Mouse (Mus musculus): ENCODE measurements around the gene Ints5. TPM values are rescaled to one million over a fixed set of nuclear protein-coding genes. Genes with fewer than 3 reads are reported as not detected.
"Not testable (repeated sequence)": the region's sequence is repeated elsewhere in the genome, so short reads cannot be mapped to it uniquely, and the experiment has no call there.

Gene Ints5
- total RNA-seq, 2 experiments from 2014 or later, result 8.3 to 9.4 TPM

DNA sequence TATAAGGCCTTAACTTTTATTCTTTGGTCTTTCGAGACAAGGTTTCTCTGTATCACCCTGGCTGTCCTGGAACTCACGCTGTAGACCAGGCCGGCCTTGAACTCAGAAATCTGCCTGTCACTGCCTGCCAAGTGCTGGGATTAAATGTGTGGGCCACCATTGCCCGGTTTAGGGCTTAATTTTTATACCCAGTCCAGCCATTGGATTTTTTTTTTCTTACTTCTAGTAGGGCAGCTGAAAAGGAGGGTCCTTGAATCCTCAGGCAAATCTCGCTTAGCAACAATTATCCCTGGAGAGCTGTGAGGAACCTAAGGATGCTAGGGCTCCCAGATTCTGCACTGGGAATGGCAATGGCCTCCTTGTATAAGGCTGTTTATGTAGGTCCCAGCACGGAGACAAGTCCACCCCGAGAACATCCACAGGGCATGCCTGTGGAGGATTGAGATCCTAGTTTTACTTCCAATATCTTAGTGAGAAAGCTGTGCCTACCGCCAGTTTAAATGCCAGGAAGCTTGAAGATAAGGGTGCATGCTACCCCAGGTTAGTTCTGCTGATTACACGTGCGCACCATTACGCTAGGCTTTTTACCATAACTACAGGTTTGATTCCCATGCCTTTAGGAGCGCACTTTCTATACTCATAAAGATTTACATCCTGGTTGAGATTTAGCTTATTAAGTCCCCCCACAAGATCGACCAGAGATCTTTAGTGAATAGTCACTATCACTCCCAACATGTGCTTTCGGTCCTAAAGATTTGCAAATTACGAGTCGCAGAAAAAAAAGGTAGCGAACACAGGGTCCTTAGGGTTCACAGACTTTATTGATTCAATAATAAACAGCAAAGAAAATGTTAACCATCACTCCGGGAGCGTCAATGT, 5.0 kb upstream of the Ints5 start:
- no peak for DNase-seq

DNA sequence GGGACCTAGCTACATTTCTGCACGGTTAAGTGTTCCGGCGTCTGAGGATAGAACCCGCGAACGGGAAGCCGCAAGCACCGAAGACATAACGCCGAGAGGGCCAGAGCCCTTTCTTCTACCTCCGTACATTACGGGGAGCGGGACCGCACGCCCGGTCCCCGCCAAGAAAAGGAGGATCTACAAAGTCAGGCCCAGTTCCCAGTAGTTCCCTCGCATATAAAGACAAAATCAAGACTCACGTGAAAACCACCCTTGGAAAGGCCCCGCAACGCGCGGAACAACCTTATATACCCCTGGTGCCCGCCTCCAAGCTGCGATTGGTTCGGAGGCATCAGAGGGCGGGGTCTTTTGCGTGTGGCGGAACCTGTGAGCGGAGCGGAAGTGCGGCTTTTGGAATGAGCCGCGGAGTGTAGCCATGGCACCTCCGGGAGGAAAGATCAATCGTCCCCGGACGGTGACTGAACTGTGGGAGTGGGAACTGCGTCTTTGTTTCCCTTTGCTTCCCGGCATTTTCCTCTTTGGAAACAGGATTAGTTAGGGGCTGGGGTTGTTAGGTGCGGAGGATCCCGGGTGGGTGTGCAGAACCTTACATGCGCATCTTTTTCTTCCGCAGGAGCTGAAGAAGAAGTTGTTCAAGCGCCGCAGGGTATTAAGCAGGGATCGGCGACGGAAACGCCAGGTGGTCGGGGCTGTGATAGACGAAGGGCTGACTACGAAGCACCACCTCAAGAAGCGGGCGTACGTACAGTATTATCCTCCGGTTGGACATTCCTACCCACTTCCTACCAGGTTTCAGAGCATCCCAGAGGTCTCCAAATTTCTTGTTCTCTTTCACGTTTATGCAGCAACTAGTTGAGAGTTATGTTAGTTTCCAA, 4.1 kb upstream of the Ints5 start, which contains the start of the genes 1810009A15Rik and Gm49416:
TSS of gene 1810009A15Rik (plus strand) at position 343 of the 875 bp plus-strand sequence.
TSS of gene Gm49416 (plus strand) at position 416 of the 875 bp plus-strand sequence.
- peak; percentile 93 for DNase-seq

DNA sequence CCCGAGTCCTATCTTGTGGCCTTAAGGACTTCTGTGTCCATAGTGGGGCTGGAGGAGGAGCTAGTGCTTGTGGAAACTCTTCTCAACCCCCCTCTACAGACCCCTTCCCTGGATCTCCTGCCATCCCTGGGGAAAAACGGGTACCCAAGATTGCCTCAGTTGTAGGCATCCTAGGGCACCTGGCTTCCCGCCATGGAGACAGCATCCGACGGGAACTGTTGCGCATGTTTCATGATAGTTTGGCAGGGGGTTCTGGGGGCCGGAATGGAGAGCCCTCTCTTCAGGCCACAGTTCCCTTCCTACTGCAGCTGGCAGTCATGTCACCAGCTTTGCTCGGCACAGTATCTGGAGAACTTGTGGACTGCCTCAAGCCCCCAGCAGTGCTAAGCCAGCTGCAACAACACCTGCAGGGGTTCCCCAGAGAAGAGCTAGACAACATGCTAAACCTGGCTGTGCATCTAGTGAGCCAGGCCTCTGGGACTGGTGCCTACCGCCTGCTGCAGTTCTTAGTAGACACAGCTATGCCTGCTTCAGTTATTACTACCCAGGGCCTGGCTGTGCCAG, 2.7 kb downstream of the Ints5 start:
- DNase-seq, result no peak

DNA sequence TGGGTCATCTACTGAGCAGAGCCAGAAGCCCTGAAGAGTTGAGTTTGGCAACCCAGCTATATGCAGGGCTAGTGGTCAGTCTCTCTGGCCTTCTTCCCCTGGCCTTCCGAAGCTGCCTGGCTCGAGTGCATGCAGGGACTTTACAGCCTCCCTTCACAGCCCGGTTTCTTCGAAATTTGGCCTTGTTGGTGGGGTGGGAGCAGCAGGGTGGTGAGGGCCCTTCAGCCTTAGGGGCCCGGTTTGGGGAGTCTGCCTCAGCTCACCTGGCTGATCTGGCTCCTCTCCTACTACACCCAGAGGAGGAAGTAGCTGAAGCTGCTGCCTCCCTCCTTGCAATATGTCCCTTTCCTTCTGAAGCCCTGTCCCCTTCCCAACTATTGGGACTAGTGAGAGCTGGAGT, 3.4 kb downstream of the Ints5 start:
- not testable (repeated sequence) for DNase-seq

DNA sequence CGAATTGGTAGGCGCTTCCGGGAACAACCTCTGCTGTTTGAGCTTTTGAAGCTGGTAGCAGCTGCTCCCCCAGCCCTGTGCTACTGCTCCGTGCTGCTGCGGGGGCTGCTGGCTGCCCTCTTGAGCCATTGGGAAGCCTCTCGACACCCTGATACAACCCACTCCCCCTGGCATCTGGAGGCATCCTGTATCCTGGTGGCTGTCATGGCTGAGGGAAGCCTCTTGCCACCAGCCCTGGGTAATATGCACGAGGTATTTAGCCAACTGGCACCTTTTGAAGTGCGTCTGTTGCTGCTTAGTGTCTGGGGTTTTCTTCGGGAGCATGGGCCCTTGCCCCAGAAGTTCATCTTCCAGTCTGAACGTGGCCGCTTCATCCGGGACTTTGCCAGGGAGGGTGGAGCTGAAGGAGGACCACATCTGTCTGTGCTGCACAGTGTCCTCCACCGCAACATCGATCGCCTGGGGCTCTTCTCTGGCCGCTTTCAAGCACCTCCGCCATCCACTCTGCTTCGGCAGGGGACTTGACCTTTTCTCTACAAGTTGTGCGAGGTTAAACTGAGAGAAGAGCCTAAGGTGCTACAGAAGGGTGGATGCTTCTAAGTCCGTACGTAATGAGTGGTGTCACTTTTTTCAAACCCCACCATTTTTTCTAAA, 4.5 kb downstream of the Ints5 start:
- peak; percentile 35 for DNase-seq

DNA sequence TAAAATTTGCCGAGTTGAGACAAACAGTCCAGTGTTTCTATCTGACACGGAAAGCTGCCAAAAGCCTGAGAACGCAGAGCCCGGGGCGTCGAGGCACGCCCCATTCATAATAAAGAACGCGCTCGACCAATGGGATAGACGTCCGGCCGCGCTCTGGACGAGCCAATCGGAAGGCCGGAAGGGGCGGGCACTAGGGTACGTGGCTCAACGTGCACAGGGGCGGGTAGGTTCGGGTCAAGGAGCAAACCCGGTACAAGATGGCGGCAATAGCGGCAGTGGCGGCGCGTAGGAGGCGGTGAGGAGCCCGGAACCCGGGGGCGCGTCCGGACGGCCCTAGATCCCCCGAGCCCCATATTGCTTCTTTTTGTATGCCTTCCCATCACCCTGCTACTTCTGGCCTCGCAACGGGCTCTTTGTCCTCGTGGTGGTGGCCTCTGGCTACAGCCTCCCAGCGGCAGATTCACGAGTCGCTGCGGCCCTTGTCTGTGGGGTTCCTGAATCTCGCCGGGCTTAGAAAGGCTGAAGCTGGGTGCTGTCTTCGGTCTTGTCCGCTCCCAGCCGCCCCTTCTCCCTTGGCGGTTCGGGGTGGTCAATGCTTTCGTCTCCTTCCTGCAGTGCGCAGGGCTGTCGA, 5.2 kb downstream of the Ints5 start, which contains the start of gene Ganab:
TSS of gene Ganab (plus strand) at position 207 of the 631 bp plus-strand sequence.
- DNase-seq, result peak; percentile 93

DNA sequence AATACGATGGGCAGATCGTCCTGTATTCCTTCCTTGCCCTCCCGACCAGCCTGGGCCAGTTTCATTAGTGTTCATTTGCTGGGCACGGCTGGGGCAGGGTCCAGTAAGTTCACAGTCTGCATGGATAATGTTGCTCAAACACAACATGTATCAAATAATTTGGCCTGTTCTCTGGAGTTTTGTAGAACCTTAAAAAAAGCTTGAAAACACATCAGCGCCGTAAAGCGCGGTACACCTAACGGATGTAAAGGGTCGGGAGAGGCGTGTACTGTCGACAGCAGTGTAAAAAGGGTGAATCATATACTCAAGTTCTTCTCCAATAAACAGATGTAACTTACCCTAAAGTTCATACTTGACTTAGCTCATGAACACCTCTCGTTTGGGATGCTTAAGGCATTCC, 5.8 kb downstream of the Ints5 start:
- no peak for DNase-seq

DNA sequence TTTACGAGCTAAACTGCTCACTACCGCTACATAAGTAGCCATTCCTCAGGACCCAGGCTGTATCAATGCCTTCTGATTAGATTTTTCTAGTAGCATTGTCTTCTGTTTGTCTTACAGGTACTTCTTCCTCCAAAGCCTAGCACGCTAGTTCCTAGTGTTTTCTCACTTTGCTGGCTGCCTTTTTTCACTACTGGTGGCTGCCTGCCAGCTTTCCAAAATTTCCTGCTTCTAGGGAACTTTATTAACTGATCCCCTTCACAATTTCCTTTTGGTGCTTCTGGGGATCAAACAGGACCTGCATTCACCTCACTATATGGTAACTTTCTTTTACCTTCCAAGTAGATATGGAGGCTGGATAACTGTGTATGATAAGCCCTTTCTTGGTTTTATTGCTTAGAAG, 6.3 kb downstream of the Ints5 start:
- no peak for DNase-seq

DNA sequence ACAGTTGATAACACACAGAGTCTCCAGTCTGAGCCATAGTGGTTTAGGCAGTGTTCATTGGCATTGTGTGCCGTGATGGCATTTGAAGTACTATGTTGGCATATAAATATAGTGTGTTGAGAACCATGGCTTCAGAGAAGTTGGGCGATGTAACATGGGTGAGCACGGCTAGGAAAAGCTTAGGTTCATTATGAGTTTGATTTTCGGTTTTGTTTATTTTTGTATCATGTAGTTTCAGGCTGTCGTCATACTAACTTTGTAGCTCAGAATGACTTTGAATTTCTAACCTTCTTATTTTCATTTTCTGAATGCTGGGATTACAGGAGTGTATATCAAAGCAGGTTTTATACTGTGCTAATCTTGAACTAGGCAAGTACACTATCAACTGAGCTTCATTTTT, 10.6 kb downstream of the Ints5 start:
- no peak for DNase-seq

DNA sequence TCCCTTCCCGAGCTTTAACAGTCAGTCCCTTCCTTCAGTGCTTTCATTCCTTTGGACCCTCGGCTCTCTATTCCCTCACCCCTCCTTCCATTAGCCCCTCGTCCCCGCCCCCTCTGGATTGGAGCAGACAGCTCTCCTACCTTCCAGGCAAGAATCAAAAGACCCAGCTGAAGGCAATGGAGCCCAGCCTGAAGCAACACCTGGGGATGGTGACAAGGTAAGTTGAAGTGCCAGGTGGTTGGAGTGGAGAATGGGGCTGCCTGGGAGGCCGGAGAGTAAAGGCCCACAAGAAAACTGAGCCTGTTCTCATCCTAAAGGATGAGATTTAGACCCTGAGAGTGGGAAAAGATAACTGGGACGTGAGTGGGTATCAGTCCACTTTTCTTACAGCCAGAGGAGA, 15.7 kb downstream of the Ints5 start:
- DNase-seq, result no peak

DNA sequence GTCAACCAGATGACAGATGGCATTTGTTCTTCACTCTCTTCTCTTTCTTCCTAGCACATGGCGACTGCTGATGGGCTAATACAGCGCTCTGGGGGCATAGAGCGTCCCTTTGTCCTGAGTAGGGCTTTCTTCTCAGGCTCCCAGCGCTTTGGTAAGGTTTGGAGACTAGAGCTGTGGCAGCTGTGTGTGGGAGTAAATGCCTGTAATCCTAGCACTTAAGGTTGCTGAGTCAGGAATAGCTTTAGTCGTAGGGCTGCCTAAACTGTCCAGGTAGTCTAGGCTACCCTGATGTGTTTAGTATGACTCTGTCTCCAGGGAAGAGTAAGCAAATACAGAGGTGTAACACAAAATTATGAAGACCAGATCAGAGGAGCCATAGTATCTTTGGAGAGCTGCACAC, 19.0 kb downstream of the Ints5 start:
- no peak for DNase-seq

DNA sequence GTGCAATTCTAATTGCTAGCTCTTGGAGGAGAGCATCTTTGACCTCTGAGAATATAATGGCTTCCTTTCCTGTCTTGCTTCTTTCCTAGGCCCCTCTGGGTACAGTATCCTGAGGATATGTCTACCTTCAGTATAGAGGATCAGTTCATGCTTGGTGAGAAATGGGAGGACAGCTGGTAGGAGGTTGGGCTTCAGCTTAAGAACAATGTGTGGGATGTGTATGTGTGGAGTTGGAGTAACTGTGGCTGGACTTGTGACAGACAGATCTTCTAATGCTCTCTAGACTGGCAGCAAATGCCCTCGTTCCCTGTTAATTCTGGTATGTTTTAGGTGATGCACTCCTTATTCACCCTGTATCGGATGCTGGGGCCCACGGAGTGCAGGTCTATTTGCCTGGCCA, 21.4 kb downstream of the Ints5 start:
- DNase-seq, result no peak

DNA sequence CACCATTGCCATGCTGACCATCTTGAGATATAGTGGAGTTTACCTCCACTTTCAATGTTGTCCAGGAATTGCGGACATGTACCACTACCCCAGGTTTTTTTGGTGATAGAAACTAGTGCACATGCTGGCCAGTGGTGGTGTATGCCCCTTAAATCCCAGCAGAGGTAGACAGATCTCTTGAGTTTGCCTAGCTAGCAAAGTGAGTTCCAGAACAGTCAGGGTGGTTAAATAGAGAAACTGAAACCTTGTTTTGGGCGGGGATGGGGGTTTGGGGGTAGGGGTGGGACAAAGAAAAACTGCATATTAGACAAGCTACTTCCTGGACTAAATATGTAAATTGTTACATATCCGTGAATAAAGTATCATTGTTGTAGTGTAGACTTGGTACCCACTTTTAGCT, 26.2 kb downstream of the Ints5 start:
- no peak for DNase-seq

DNA sequence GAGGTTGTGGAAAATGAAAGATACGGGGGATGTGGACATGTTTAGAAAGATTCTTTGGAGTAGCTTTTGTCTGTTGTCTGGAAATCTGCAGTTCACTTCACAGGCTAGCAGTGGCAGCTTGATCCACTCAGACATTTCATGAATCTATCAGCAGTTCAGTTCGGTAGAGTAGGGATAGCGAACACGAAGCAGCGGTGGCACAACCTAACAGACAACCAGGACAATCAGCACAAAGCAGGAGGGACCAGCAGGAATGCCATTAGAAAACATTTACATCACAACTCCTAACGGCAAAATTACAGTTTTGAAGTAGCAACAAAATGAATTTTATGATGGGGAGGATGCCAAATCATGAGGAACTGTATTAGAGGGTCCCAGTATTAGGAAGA, 26.9 kb downstream of the Ints5 start:
- DNase-seq, result no peak

DNA sequence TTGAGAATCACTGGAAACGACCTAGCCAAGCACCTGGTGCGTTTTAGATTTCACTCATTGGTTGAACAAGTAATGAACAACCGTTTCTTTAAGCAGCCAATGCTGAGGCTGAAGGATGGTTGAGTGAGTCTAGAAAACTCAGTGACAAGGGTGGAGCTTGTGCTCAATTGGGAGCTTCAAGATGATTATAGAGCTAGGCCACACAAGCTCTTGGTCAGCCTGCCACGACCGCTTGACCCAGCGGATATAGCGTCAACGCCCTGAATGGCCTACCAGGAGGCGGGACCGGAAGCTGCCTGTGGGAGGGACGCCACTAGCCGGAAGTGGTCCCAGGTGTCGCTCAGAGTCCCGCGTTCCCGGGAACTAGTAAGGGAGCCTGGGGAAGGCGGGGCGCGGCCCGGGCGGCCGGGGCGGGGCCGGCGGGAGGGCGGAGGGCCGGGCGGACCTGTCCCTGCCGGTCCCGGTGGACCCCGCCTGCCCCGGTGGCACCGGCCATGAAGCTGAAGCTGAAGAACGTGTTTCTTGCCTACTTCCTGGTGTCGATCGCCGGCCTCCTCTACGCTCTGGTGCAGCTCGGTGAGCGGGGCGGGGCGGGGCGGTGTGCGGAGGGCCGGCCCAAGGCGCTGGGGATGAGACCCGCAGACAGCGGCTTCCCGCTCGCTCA, 27.4 kb downstream of the Ints5 start, which contains the start of gene B3gat3:
TSS of gene B3gat3 (plus strand) at position 302 of the 664 bp plus-strand sequence.
- DNase-seq, result peak; percentile 95

DNA sequence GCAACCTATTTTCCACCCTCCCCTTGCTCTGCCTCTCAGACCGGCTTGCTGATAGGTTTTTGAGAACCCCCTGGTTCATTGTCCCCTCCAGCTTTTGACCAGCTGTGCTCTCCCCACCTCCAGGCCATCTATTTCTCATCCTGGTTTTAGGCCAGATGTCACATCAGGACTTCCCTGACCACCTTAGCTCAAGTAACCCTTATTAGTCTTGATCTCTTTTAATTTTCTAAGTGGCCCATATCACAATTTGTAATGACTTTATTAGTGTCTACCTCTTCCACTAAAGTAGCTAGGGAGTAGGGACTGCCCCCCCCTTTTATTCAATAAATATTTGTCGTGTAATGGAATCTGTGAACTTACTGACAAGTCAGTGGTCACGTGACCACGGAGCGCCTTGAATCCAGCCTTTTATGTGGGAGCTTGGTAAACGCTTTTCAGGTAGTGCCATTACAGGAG, 28.1 kb downstream of the Ints5 start:
- DNase-seq, result no peak

DNA sequence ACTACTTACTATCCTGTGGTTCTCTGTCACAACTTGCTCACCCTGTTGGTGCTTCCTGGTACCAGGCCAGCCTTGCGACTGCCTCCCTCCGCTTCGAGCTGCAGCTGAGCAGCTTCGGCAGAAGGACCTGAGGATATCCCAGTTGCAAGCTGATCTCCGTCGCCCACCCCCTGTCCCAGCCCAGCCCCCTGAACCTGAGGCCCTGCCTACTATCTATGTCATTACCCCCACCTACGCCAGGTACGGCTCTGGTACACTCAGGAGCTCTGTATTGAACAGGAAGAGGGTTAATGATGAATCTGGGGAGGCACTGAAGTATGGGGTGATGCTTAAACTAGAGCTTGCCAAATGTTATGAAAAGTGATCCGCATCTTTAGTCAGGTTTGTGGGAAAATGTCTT, 28.9 kb downstream of the Ints5 start:
- no peak for DNase-seq

DNA sequence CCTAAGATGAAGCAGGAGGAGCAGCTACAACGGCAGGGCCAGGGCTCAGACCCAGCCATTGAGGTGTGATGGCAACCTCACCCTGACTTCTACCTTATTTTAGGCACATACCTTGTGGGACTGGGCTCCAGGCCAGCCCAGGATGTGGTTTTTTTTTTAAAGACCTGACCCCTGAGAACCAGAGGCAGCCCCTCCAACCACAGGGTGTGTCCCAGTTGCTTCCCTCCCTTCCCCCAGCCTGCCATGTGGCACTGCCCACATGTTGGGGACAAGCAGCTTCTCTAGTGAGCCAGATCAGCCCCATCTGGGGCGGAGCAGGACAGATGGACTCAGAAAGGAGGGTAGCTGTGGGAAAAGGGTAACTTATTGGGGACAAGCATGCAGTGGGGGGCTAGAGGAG, 34.0 kb downstream of the Ints5 start:
- no peak for DNase-seq

DNA sequence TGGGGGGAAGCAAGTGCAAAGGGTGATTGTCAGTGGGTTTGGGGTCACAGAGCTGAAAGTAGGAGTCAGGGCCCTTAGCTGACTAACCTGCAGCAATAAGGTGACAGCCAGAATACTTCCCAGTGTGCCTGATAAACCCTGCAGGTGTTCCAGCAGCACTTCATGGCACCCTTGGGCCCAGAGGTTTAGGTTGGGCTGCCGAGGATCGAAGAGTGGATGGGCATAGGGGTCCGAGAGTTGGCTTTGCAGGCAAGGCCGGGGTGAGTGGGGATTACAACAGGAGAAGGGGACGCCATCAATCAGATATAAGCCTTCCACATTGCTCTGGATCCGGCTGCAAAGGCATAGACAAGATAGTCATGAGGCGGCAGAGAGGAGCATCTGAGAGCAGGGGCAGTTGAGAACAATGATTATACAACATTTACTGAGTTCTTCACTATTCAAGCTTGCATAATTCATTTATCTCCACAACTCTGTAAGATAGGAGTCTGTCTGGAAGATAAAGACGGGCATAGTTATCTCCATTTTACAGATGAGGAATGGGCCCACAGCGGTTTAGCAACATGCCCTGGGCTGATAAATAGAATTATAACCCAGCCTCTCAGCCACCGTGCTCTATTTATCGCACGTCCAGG, 35.2 kb downstream of the Ints5 start:
- no peak for DNase-seq

DNA sequence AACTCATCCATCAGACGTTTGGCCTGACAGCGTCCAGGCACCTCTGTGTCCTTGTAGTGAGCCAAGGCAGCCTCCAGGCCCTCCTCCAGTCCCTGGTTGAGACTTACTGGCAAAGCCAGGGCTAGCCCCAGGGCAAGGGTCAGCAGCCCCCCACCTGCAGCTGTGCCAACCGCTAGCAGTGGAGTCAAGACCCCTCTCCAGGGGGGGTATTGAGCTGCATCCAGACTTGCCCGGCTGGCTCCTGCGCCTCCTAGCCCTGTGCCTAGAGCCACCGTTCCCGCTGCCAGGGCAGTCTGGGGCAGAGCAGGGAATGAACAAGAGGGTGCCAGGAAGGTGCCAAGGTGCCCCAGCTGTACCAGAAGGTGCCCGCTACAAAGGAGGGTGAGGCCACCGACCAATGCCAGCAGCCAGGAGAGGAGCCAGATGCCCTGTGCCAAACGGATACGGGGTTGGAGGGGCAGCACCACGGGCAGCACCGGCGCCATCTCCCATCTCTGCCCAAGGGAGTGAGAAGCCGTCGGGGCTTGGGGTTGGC, 36.0 kb downstream of the Ints5 start:
- DNase-seq, result no peak

Measured in gastrocnemius, postnatal 25 days (tissue).